Mouse (Mus musculus): ENCODE results near the gene Lrrc4c. TPM values are rescaled to one million over a fixed set of nuclear protein-coding genes. Genes with fewer than 3 reads are reported as not detected.
A peak's percentile ranks its signal among the peaks of the same experiment; 100 is the strongest.

The Lrrc4c gene
- polyA plus RNA-seq, 1 experiment from 2014 or later: 38.0 TPM

DNA sequence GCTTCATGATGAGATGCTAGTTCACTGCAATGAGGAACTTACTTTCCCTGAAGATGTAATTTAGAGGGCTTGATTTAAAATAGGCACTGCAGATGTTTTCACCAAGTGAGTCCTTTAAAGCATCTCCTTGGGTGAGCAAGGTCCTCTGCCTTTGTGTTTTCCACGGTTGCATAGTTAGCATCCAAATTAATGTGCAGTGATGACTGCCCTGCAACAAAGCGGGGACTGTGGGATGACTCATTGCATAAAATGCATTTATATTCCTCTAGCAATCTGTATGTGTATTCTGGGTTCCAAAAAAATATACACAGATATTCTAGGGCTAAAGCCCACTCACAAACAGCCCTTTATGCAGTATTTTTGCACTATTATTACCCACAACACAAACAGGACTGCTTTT, 1263.2 kb downstream of the Lrrc4c start:
- no peak overlapping the region for H3K9ac ChIP-seq (replicated peaks)
- no peak overlapping the region for H3K4me2 ChIP-seq
- 30% methylated on average over 2 of the region's 2 CpGs for WGBS
- H3K4me1 ChIP-seq: no peaks in the 10 kb centered on the region
- no peaks in the 10 kb centered on the region for H3K27me3 ChIP-seq (replicated peaks)
- no peak overlapping the region for H3K4me3 ChIP-seq (replicated peaks)
- no peak overlapping the region for H3K27ac ChIP-seq (replicated peaks)
- no peak for ATAC-seq (ENCODE audit: low FRiP score)
- H3K36me3 ChIP-seq: no peaks in the 10 kb centered on the region
- no peaks in the 10 kb centered on the region for H3K9me3 ChIP-seq (replicated peaks)

- no peak for ATAC-seq (ENCODE audit: low FRiP score)
These were observed 1268.4 kb downstream of the Lrrc4c start for GRCm38 (mm10) chr2:97586322-97586721.

DNA sequence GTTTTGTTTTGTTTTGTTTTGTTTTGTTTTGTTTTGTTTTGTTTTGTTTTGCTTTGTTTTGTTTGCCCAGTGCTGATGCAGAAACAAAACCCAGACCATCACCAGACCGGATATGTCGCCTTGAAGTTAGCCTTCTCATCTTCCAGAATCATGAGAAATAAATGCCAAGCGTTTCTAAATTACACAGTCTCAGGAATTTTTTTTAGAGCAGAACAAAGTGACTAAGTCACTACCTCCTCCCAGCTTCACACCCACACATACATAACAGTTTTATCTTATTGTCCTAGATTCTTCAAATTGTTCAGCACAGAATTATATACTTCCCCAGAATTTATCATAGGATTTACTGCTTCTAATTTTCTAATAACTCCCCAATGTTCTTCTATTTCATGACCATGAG, 1272.6 kb downstream of the Lrrc4c start:
- Histone ChIP-seq H3K4me1 (no peaks in the 10 kb centered on the region), H3K4me3 (replicated peaks) (no peak overlapping the region), H3K27me3 (replicated peaks) (no peaks in the 10 kb centered on the region), H3K27ac (replicated peaks) (no peak overlapping the region), H3K9ac (replicated peaks) (no peak overlapping the region), H3K4me2 (no peak overlapping the region), H3K9me3 (replicated peaks) (no peaks in the 10 kb centered on the region), H3K36me3 (no peaks in the 10 kb centered on the region)
- WGBS: 87% methylated on average over 3 of the region's 3 CpGs
- ATAC-seq (ENCODE audit: low FRiP score): no peak

More at GRCm38 (mm10) chr2:97586322-97586721, 1268.4 kb downstream of the Lrrc4c start:
- WGBS: 82% methylated on average over 3 of the region's 3 CpGs
- no peaks in the 10 kb centered on the region for H3K4me1 ChIP-seq
- no peak overlapping the region for H3K9ac ChIP-seq (replicated peaks)
- no peaks in the 10 kb centered on the region for H3K27me3 ChIP-seq (replicated peaks)
- no peak overlapping the region for H3K4me2 ChIP-seq
- H3K9me3 ChIP-seq (replicated peaks): no peaks in the 10 kb centered on the region
- no peak overlapping the region for H3K4me3 ChIP-seq (replicated peaks)
- H3K27ac ChIP-seq (replicated peaks): no peak overlapping the region
- H3K36me3 ChIP-seq: no peaks in the 10 kb centered on the region

DNA sequence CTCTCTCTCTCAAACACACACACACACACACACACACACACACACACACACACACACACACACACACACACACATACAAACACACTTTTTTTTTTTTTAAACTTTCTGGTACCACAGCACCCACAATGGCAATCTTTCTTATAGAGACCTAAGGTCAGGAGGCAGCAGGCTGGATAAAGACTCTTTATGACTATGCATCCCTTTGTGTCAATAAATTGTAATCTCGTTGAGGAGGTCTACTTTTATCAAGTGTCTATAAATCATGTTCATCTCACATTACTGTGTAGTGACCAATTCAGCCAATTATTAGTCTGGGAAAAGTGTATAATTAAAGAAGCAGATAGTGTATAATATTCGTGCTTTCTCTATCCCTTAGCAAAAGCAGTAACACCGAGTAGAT, 1286.2 kb downstream of the Lrrc4c start:
- peaks cover 5% of the 10 kb centered on the region; the same call in 1 of the 2 replicates for H3K4me1 ChIP-seq
- no peak for ATAC-seq (ENCODE audit: low FRiP score)
- H3K9me3 ChIP-seq (replicated peaks): no peaks in the 10 kb centered on the region
- no peak overlapping the region for H3K4me2 ChIP-seq
- H3K4me3 ChIP-seq (replicated peaks): no peak overlapping the region
- H3K36me3 ChIP-seq: no peaks in the 10 kb centered on the region
- H3K9ac ChIP-seq (replicated peaks): no peak overlapping the region
- no peak overlapping the region for H3K27ac ChIP-seq (replicated peaks)
- H3K27me3 ChIP-seq (replicated peaks): no peaks in the 10 kb centered on the region
- WGBS: 23% methylated on average over 3 of the region's 3 CpGs

DNA sequence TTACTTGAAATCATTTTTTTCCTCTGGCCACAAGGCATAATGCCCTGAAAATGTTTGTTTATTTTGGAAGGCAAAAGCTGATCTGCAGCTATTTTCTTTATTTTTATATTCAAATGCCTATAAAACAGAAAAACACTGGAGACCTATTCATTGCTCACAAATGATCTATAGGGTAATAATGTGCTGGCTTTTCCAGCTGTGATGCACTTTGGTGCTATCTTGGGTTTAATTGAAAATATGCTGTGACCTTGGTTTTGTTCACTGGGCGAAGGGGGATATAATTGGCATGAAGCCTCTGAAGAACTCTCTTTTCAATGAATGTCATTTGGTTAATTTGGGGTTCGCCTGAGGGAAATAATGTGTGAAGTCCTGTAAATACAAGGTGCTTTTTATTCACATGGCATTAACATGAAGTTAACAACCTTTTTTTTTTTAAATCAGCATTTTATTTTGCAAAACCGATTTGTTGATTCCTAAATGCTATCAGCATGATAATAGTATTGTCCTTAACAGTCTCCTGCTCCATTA, 1286.8 kb downstream of the Lrrc4c start:
- H3K4me2 ChIP-seq: no peak overlapping the region
- H3K27me3 ChIP-seq (replicated peaks): no peaks in the 10 kb centered on the region
- peaks cover 5% of the 10 kb centered on the region; the same call in 1 of the 2 replicates for H3K4me1 ChIP-seq
- H3K9me3 ChIP-seq (replicated peaks): no peaks in the 10 kb centered on the region
- WGBS: 21% methylated on average over 3 of the region's 3 CpGs
- H3K27ac ChIP-seq (replicated peaks): no peak overlapping the region
- H3K36me3 ChIP-seq: no peaks in the 10 kb centered on the region
- H3K4me3 ChIP-seq (replicated peaks): no peak overlapping the region
- ATAC-seq (ENCODE audit: low FRiP score): peak; percentile 53; the same call in 1 of the 2 replicates
- H3K9ac ChIP-seq (replicated peaks): no peak overlapping the region

DNA sequence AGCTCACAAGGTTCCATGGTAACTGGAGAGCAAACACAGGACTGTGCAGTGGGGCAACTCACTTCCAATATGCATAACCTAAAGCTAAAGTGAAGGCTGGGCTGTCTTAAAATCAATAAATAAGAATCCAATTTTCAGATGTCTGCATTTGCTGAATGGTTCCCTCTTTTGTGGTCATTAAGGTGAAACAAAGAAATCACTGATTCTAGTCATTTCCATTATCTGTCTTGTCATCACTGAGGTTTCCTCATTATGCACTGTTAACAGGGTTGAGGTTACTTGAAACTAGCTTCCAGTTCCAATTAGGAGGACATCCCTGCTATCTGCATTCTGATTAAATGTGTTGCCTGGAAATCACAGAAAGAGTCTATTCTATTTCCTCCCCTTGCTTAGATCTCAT, 1291.5 kb downstream of the Lrrc4c start:
- no peak overlapping the region for H3K27ac ChIP-seq (replicated peaks)
- no peak overlapping the region for H3K4me2 ChIP-seq
- peaks cover 7% of the 10 kb centered on the region; the same call in 1 of the 2 replicates for H3K4me1 ChIP-seq
- no peaks in the 10 kb centered on the region for H3K27me3 ChIP-seq (replicated peaks)
- no peak overlapping the region for H3K4me3 ChIP-seq (replicated peaks)
- no peaks in the 10 kb centered on the region for H3K9me3 ChIP-seq (replicated peaks)
- no peak for ATAC-seq (ENCODE audit: low FRiP score)
- no peaks in the 10 kb centered on the region for H3K36me3 ChIP-seq
- no peak overlapping the region for H3K9ac ChIP-seq (replicated peaks)

DNA sequence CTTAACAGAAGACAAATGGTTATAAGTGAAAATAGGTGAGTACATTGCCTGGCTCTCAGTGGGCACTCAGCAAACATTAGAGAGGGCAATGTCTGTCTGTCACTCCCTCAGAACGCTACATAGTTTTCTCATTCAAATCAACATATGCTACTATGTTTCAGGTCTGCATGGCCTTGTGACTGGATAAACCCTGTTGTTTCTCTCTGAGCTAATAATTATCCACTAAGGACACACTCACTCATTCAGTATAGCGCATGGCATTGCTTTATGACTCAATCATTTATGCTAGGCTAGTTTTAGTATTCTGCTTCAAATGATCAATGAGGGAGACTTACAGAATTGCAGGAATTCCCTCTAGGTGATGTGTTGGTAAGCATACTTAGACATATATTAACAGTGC, 1292.6 kb downstream of the Lrrc4c start:
- H3K9me3 ChIP-seq (replicated peaks): no peaks in the 10 kb centered on the region
- 0 out of 2 replicates have a peak overlapping the region, but pooled peaks have one; percentile 15 for H3K27ac ChIP-seq (replicated peaks)
- H3K4me3 ChIP-seq (replicated peaks): no peak overlapping the region
- H3K4me1 ChIP-seq: 0 out of 2 replicates have a peak, but pooled peaks cover 2% of the 10 kb centered on the region
- ATAC-seq (ENCODE audit: low FRiP score): no peak
- no peak overlapping the region for H3K4me2 ChIP-seq
- no peaks in the 10 kb centered on the region for H3K36me3 ChIP-seq
- no peak overlapping the region for H3K9ac ChIP-seq (replicated peaks)
- 45% methylated on average over 2 of the region's 2 CpGs for WGBS
- H3K27me3 ChIP-seq (replicated peaks): no peaks in the 10 kb centered on the region

DNA sequence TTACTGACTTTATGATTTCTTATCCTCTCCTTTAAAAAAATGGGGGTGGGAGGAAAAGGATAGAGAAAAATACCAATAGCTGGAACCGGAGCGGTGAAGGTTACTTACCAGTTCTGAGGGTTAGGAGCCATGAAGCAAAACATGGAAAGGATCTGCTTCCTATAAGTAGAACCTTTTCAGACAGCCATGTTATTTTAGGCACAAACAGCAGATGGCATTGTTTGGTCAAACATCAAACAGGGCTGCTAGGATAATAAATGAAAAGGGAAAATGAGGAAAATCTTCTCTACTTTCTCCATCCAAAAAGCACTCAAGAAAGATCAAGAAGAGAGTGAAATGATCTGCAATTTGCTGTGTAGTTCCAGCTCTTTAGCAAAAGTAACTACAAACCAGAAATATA, 1296.8 kb downstream of the Lrrc4c start:
- Histone ChIP-seq H3K9ac (replicated peaks) (no peak overlapping the region), H3K9me3 (replicated peaks) (no peaks in the 10 kb centered on the region; the same call in 1 of the 2 replicates), H3K4me3 (replicated peaks) (no peak overlapping the region), H3K27ac (replicated peaks) (no peak overlapping the region), H3K36me3 (no peaks in the 10 kb centered on the region), H3K4me1 (0 out of 2 replicates have a peak, but pooled peaks cover 2% of the 10 kb centered on the region), H3K27me3 (replicated peaks) (no peaks in the 10 kb centered on the region), H3K4me2 (no peak overlapping the region)
- WGBS: 81% methylated on average over 2 of the region's 2 CpGs
- ATAC-seq (ENCODE audit: low FRiP score): no peak

DNA sequence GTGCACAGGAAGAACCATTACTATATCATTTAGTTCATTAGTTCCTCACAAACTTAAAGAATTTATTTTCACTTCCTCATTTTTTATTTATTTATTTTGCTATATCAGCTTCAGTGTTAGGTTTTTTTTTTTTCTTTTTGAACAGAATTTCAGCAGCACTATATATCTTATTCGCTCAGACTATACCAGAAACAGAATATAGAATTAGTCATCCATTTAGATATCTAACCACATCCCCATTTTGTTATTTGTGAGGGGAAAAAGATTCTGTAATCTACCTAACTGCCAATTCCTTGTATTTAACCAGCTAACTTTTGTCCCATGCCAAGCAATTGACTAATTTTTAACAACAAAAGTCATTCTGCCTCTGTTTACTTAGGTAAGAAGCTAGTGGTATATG, 1300.6 kb downstream of the Lrrc4c start:
- 97% methylated on average over 1 of the region's 1 CpGs for WGBS
- Histone ChIP-seq H3K9me3 (replicated peaks) (no peaks in the 10 kb centered on the region; the same call in 1 of the 2 replicates), H3K4me2 (no peak overlapping the region), H3K4me3 (replicated peaks) (no peak overlapping the region), H3K27me3 (replicated peaks) (no peaks in the 10 kb centered on the region), H3K4me1 (no peaks in the 10 kb centered on the region), H3K36me3 (no peaks in the 10 kb centered on the region), H3K27ac (replicated peaks) (no peak overlapping the region), H3K9ac (replicated peaks) (no peak overlapping the region)
- no peak for ATAC-seq (ENCODE audit: low FRiP score)

- Histone ChIP-seq H3K4me1 (no peaks in the 10 kb centered on the region), H3K9ac (replicated peaks) (no peak overlapping the region), H3K4me3 (replicated peaks) (no peak overlapping the region), H3K36me3 (no peaks in the 10 kb centered on the region), H3K27ac (replicated peaks) (no peak overlapping the region), H3K4me2 (no peak overlapping the region), H3K27me3 (replicated peaks) (no peaks in the 10 kb centered on the region), H3K9me3 (replicated peaks) (no peaks in the 10 kb centered on the region; the same call in 1 of the 2 replicates)
- 89% methylated on average over 2 of the region's 2 CpGs for WGBS
- ATAC-seq (ENCODE audit: low FRiP score): no peak
These were observed 1322.0 kb downstream of the Lrrc4c start for GRCm38 (mm10) chr2:97639941-97640340.

DNA sequence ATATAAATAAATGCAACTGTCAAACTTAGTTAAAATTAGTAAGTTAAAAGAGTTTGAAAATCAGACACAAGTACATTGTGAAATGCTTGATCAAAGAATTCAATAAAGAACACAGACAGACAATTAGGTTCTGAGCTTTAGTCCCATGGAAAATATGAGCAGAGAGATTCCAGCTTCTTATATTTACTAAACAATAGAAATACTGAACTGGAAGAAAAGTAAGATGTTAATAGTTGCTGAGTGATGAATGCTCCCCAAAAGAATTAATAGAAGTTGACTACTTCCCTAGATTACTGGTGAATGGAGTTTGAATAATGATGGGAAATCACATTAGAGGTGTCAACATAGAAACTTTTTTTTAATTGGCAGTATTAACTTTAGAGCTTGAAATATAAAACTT, 1323.7 kb downstream of the Lrrc4c start:
- Histone ChIP-seq H3K4me3 (replicated peaks) (no peak overlapping the region), H3K4me1 (no peaks in the 10 kb centered on the region), H3K9me3 (replicated peaks) (no peaks in the 10 kb centered on the region; the same call in 1 of the 2 replicates), H3K4me2 (no peak overlapping the region), H3K27me3 (replicated peaks) (no peaks in the 10 kb centered on the region), H3K36me3 (no peaks in the 10 kb centered on the region), H3K27ac (replicated peaks) (no peak overlapping the region), H3K9ac (replicated peaks) (no peak overlapping the region)
- ATAC-seq (ENCODE audit: low FRiP score): no peak

DNA sequence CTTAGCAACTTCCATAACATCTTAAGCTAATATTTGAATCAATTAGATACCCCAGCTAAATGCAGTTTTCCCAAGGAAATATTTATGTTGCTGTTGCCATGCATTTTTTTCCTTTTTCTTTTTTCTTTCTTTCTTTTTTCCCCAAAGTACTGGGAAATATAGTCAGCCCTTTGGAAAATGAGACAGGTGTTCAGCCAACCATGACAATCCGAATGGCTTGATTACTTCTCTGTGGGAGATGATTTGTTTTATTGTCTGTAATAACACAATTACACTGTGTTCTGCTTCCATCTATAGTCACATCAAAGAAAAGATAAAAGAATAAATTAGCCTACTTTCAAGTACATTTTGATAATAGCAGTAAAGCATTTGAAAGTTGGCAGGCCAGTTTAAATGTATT, 1334.7 kb downstream of the Lrrc4c start:
- H3K4me3 ChIP-seq (replicated peaks): no peak overlapping the region
- H3K27me3 ChIP-seq (replicated peaks): no peaks in the 10 kb centered on the region
- H3K27ac ChIP-seq (replicated peaks): no peak overlapping the region
- H3K9ac ChIP-seq (replicated peaks): no peak overlapping the region
- 20% methylated on average over 1 of the region's 1 CpGs for WGBS
- H3K4me2 ChIP-seq: no peak overlapping the region
- no peaks in the 10 kb centered on the region for H3K9me3 ChIP-seq (replicated peaks)
- no peaks in the 10 kb centered on the region for H3K36me3 ChIP-seq
- no peaks in the 10 kb centered on the region for H3K4me1 ChIP-seq
- no peak for ATAC-seq (ENCODE audit: low FRiP score)

All from neural tube, embryonic 15.5 days (tissue).